Mouse (Mus musculus) liver, postnatal 0 days (tissue): ENCODE measurements around the gene Zxdc.

Experiments used
- CTCF ChIP-seq: sonication (generic); IDR thresholded peaks from 2 replicates; pipeline ENCODE4 v1.5.1; 2016; ENCODE audit warnings: antibody characterized with exemption, low read depth
- EP300 ChIP-seq: IDR thresholded peaks from 2 replicates; pipeline ENCODE4 v1.6.1; 2016; ENCODE audit warnings: antibody characterized with exemption, low read depth, mild to moderate bottlenecking

DNA sequence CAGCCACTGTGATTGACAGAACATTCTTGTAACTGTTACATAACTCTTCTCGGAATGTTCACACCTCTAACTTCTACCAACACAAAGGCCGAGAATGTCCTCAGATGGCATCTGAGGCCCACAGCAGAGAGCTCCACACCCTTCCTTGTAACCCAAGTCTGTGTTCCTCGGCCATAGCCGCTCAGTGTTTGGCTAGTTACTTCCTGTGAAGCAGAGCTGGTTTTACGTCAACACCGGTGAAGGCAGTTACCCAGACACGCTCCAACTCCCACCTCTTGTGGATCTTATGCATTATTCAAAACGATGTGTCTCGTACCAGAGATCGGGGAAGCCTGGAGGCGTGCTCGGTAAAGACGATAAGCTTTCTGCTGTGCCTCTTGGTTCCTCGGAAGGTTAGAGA lies 60.6 kb downstream of the Zxdc start:
- TF ChIP-seq CTCF (no peak), EP300 (no peak)
